Mouse (Mus musculus) CD4-positive, CD25-positive, alpha-beta regulatory T cell, adult 2 months (primary cell): ENCODE data around the gene Ppm1h.
A peak's percentile ranks its signal among the peaks of the same experiment; 100 is the strongest.

Experiments
- DNase-seq: peaks from one replicate; pipeline ENCODE4 v3.0.0-alpha.2; 2012; ENCODE audit warnings: low read depth, low spot score

The Ppm1h gene

DNA sequence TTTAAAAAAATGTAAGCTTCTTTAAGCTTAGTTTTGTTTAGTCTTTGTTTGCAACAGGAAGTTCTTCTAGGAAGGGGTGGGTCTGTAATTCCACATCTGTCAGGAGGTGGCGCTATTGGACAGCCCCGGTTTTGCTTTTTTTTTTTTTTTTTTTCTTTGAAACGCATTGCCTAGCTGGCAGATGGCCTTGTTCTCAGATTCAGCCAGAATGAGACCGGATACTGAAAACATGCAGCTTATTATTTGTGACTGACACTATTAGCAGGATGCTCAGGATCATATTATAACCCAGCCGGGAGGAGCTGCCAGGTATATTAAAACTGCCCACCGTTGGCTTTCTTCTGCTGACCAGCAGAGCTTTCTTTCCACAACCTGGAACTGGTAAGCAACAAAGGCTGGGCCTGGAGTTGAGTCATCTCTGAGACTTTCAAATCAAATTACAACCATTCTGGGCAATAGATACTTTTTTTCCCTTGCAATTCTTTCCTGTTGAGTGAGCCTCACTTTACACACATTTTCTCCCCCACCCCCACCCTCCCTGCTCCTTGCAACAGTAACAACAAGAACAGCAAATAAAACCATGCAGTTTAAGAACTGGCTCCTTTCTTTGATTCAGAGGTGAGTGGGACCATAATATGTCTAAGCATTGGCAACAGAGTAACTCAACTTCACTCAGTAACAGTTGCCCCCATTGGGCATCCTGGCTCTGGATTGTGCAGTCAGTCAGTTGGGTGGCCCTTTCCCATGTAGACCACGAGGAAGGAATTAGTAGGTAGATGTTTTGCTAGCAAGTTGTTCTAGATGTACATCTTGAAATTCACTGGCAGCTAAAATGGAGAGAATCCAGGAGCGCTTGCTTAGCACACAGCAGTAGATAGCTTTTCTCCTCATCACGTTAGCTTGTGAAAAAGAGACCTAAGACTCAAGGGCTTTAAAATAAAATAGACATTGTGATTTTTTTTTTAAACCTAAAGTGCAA lies 128.9 kb downstream of the Ppm1h start:
- peak; percentile 93 for DNase-seq

DNA sequence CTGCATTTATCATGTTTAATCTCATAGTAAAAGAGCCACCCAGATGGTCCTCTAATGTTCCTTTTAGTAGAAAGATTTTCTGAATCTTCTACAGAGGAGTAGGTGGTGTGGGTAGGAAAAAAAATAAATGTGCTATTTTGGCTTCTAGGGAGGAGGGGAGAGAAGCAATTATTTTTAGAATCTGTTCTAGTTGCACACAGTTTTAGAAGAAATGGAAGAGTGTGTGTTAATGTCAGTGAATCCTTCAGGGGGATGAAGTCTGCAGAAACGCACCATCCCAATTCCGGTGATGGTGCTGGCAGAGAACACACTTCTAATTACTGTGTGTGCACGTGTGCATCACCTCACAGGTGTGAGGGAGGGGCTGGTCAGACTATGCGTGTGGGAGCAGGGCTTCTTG lies 129.6 kb downstream of the Ppm1h start:
- DNase-seq: no peak

DNA sequence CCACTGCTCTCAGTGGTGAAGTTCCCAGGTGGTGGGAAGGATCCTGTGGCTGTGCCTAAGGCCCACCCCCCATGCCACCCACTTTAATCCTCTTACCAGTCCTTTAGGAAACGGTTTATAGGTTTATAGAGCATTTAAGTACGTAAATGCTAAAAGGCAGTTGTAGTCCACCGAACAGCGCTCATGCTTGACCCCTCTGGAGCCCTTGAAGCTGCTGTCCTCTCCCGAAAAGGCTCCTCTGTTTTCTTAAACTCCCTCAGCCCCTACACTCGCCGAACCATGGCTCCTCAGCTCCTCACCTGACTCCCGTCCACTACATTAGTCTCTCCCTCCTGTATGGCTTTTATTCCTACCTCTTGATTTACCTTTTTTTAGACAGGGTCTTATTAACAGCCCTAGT lies 131.3 kb downstream of the Ppm1h start:
- no peak for DNase-seq

DNA sequence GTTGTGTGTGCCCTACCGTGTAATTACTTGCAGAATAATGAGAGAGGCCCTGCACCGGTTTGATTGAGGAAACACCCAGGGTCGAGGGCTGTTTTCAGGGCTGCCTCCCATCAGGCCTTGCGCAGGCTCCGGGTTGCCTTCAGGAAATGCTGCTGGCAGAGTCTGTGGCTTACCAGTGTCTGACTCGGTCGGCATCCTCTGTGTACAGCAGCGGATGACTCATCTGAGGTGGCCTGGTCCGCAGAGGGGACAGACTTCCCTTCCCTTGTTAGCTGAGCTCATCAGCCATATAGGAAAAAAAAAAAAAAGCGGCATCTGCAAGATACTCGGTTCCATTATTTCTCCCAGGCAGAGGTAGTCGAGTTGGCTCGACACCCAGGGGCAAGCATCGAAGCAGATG lies 136.5 kb downstream of the Ppm1h start:
- peak; percentile 79 for DNase-seq

DNA sequence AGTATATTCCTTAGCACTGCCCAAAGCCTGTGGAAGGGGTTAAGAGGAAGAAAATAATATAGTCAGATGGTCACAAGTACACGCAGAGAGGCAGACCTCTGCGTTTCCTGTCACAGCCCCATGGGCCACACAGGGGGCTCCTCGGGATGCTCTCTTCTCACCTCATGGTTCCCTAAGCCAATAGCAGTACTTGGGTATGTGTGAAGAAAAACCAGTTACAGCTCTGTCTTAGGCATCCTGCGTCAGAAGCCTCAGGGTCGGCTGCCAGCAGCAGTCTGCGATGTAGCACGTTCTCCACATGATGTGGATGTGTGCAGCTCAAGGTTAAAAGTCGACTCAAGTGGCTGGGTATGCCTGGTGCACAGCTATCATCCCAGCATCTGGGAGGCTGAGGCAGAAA lies 139.2 kb downstream of the Ppm1h start:
- no peak for DNase-seq

DNA sequence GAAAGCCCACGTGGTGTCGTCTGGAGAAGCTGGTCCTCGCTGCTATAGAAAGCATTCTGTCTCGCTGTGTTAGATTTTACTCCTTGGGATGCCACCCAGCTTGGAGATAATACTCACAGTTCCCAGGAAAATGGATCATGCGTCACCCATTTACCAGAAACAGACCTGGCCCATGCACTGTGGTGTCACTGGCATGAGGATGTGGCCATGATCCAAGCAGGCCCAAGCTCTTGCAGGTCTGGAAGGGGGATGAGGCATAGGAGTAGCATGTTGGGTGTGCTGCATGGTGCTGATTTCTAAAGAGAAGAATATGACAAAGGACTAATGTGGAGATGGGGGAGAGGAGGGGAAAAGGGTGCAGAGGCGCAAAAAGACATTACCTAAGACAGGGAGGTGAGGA lies 141.2 kb downstream of the Ppm1h start:
- DNase-seq: no peak

DNA sequence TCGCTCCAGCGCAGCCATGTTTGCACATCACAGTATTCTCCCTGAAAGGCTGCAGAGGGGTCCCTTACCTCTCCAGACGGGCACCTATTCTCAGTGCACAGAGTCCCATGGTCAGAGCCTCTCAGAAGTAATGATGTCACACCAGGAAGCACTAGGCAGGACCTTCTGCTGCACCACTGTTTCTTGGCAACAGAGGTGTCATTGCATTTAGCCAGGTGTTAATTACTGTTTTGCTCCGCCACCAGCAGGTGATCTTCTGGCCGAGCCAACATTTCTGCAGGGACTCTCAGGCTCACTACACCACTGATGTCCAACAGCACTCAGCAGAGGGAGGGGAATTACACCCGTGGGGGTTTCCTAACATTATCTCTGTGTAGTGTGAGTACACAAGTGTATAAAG lies 143.0 kb downstream of the Ppm1h start:
- DNase-seq: no peak

DNA sequence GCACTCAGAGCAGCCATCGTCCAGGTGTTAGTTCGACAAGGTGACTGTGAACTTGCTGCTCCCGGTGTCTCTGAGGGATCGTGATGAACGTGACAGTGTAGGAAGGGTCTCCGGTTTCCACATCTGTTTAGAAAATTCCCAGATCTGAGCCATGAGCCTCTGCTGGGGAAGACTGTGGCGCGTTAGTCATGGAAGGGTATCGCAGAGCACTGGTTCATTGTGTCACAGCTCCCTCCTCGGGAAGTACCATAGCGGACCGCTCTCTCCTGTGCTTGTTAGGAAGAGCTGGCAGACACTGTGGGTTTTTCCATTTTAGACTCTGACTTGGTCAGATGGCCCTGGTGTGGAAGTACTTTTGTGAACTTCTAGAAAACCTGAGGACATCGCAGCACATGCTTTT lies 145.1 kb downstream of the Ppm1h start:
- no peak for DNase-seq

DNA sequence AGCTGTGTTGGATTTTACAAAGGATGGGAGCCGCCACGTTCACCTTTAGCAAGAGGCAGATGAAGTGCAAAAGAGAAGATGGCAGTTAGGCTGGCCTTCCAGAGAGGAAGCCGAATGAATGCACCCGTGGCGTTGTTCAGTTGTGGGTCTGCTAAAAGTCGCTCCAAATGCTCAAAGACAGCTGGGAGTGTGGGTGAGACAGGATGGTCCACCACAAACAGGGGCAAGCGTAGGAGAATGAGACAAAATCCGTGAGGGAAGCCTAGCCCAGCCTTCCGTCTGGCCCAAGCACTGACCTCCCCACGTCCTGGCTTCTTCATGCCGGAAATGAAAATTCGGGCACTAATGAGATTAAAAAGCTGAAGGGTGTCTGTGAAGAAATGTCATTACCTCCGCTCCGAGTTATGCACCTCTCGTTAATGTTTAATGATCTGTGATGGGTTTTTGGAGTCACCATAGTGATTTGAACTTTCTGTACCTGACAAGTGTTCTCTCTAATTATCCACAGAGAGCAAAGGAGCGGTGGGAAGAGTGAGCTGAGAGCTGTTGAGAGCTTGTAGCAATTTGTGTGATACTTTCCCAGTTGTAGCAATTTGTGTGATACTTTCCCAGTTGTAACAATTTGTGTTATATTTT lies 148.3 kb downstream of the Ppm1h start:
- DNase-seq: no peak

DNA sequence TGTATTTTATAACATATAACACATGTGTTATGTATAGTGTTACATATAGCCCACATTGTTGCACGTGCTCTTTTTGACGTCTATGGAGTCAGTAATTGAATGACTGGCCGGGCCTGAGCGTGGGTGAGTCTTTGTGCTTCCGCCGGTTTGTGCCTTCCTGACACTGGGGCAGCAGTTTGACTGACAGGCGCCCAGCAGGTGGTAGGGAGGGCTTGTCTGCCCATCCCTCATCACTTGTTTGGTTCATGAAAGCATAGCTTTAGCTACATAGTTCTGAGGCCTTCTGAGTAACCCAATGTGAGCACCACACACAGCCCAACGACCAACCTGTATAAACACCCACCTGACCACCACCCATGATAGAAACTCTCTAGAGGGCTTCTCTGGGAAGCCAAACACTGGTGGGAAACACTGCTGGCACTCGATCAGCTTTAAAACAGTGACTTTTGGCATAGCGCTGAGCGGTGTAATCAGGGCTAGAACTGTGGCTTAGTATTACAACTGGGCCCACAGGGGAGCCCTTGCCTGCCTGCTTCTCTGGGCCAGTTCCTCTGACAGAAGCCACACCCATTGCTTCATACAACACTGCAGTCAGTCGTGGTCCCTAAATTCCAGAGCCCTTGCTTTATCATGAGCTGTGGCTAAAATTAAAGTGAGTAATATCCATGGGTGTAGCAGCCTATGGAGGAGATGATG lies 149.3 kb downstream of the Ppm1h start:
- no peak for DNase-seq

DNA sequence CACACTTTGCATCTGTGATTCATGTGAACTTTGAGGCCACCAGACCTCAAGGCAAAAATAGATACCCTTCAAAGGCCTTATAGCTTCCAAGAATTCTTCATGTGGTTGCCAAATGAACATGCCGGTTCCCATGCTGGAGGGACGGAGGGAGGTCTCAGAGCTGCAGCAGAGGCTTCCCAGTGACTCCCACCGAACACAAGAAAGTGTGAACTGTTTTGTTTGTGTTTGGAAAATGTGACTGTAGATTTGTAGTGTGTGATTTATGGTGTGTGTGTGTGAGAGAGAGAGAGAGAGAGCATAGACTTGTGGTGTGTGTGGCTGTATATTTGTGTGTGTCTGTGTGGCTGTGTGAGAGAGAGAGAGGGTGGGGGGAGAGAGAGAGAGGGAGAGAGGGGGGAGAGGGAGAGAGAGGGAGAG lies 151.2 kb downstream of the Ppm1h start:
- no peak for DNase-seq

DNA sequence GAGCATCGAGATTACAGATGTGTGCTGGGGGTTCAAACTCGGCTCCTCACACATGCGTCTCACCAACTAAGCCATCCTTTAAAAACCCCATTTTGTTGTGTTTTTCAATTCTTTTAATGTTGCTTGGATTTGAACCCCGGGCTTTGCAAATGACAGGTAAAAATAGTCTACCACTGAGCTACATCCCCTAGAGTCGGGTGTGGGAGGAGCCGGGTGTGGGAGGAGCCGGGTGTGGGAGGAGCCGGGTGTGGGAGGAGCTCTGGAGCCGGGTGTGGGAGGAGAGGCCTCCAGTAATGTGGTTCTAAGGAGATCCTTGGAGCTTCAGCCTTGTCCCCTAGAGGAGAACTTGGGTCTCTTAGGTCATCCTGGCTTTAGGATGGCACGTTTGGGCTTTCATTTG lies 152.1 kb downstream of the Ppm1h start:
- DNase-seq: no peak

DNA sequence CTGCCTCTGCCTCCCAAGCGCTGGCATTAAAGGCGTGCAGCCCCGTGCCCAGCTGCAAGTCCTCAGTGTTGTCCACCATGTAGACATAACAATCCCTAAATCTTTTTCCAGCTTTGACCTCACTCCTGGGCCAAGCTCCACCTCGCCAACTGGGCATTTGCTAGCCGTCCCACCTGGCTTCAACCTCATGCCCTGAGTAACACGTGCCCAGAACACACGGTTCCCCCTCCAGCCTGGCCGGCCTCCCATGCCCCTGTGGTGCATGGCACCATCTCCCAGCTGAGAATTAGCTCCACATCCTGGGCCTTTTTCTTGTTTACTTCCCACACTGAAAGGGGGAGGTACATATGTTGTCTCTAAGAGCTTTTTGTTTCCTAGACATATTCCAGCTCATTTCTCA lies 163.5 kb downstream of the Ppm1h start:
- DNase-seq: no peak

DNA sequence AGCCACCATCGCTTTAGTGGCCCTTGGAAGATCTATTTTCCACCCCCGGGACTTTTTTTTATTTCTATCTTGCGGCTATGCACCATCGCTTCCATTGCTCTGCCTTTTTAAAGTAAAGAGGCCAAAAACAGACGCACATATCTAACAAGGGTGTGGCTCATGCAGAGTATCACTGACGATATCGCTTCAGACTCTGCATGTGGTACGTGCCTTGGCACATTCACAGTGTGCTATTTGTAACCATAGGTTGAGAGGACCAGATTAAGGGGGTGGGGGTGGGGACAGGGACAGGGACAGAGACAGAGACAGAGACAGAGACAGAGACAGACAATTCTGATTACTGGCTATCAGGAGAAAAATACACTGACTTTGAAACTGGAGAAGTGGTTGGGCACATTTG lies 164.4 kb downstream of the Ppm1h start:
- no peak for DNase-seq

DNA sequence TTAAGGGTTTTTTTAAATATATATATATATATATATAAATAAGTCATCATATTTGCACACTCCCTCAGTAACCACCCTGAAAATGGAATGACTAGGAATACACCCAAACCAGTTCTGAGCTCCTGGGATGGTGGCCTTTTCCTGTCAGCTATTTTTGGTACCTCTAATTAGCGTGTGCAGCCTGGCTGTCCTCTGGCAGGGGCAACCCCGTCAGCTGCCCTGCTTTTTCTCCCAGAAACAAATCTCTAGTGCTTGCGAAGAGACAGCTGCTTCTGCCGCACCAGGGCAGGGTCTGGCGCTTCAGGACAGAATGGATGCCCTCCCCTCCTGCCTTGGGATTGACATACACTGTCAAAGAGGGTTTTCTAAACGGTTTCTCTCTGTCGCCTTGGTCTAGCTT lies 166.9 kb downstream of the Ppm1h start:
- DNase-seq: no peak

DNA sequence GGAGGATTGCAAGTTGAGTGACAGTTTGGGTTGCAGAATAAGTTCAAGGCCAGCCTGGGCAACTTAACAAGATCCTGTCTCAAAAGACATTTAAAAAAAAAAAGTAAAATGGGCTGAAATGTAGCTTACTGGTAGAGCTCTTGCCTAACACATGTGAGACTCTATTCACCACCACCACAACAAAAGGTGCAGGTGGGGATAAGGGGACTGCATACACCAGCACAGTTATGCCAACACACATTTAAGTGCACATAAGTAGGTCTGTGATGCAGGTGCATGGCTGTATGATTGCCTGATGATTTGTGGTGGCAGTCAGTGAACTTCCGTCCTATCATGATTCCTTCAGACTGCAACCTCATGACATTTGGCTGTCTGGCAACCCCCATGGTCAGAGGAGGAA lies 167.9 kb downstream of the Ppm1h start:
- DNase-seq: no peak

DNA sequence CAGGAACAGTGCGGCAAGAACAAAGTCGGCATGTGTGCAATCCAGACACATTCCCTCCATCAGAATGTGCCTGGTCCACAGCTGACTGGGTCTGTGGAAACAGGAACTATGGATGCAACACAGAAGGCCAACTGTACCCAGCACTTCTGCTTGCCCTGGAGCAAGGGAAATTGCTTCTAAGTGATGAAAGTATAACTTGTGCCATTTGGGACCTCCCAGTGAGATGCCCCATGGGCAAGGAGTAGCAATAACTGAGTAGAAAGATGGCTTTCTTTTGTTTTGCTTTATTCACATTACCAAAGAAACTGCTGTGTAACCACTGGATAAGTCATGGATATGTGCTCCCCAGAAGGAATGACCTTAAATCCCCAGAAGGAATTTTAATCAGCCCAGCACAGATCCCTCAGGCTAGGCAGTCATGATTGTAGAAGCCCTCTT lies 169.5 kb downstream of the Ppm1h start:
- DNase-seq: no peak

DNA sequence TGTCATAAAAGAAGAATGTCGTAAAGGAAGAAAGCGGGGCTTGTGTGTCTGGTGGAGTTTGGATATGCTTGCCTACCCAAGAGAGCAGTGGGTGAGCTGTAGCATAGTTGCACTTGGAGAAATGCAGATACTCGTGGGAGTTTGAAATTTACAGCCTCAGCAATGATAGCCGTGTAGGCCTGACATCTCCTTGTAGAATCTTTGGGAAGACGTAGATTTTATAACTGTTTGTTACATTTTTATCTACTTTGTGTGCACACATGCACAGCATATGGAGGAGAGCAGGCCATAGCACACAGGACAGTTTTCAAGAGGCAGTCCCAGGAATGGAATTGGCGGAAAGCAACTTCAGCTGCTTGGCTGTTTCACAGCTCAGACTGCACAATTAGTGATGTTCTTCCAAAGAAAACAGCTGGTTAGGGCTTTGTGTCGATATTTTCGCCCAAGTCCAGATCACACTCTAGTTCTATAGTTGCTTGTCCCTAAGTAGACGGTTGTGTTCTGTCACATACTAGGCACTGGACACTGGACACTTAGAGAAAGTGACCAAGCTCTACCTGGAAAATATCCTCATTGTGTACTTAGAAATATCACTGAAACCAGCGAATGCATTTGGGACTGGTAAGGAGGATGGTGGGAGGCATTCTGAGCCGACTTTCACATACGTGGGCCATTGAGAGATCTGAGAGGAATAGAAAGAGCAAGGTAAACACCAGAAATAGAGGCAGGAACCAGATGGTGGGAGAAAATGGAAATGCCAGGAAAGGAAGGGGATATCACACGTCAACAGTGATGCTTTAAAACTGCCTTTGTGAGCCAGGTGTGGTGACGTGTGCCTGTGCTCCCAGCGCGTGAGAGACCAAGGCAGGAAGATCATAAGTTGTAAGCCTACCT lies 173.0 kb downstream of the Ppm1h start:
- DNase-seq: no peak

DNA sequence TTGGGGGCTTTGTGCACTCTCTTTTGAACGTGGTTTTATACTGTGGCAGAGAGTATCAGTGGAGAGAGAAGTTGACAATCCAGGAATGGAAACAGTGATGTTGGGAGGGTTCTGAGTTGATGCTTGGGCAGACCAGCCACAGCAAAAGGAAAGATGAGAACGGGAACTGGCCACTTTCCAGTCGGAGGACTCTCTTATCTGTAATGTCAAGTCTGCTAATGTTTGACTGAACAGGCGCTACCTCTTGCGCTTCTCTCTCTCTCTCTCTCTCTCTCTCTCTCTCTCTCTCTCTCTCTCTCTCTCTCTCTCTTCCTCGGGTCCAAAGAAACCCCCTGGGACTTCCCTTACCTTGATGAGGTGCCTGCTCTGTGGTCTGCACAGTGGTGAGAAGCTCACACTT lies 176.0 kb downstream of the Ppm1h start:
- no peak for DNase-seq

DNA sequence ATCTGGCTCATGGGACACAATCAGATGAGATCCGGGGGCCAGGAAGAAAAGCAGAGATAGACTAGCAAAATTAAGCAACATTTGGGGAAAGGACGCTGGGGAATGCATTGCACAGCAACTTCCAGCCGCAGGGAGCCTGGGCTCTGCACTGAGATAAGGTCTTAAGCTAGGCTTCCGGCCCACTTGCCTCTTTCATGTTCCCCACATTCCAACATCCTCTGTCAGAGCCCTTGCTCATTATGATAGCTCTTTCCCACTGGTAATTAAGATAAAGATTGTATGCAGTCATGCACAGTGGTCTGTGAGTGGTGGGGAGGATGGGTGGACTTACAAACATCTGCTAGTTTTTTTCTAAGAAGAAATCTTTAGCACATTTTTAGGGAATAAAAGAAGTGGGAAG lies 176.6 kb downstream of the Ppm1h start:
- no peak for DNase-seq

DNA sequence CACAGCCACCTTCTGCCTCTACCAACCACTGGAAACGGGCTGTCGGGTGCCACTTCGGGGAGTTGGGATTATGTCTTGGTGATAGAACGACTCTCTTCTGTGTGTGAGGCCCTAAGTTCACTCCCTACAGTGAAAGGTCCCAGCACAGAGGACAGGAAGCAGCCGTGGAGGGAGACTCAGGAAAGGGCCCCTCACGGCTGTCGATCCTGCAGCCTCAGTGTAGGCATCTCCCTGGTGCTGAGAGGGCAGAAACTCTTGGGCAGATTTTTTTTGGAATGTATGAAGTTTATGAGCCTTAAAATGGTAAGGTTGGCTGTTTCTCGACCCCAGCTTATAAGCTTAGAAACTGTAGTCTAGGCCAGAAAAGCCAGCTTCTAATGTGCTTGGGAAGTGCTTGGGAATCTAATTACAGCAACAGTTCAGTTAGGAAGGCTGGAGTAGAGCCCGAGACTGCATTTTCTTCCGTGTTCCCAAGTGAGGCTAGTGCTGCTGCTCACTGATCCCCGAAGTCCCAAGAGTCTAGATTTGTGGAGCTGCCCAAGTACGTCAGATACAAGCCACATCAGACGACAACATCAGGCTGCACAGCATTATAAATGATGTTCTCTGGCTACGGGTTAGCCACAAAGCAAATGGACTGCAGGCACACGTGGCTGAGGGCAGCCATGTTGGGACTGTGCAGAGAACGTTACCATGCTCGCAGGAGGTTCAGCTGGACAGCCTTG lies 177.6 kb downstream of the Ppm1h start:
- DNase-seq: no peak
